Mouse (Mus musculus) heart, embryonic 14.5 days (tissue): Measurements from ENCODE around the gene Zfp282. TPM values are rescaled to one million over a fixed set of nuclear protein-coding genes. Genes with fewer than 3 reads are reported as not detected.

Experiments used
- ATAC-seq: fragments of 200-750 bp; cut with Nextera tagmentation; 2 replicates; pipeline ENCODE4 v1.8.0; 2017; ENCODE audit warnings: low read depth, moderate TSS enrichment; ENCODE audit not compliant: insufficient number of reproducible peaks, insufficient read depth, low FRiP score
- H3K27ac ChIP-seq, 2 experiments: fragments of 200-500 bp in 1 of 2; fragments of 300-500 bp in 1 of 2; sonication (generic) in 1 of 2; replicated peaks in 1 of 2; 2 replicates each; pipeline ENCODE4 v1.5.1; 2012 to 2014; ENCODE audit warnings: low read depth in 2 of 2, low read length in 2 of 2, control low read depth in 1 of 2, mild to moderate bottlenecking in 1 of 2, mixed read lengths in 1 of 2; ENCODE audit not compliant: control insufficient read depth in 1 of 2, insufficient read depth in 1 of 2
- H3K27me3 ChIP-seq: fragments of 300-500 bp; sonication (generic); 2 replicates; pipeline ENCODE4 v1.6.1; 2014; ENCODE audit warnings: mild to moderate bottlenecking, low read length, control low read depth; ENCODE audit not compliant: control insufficient read depth, insufficient read depth
- H3K36me3 ChIP-seq: fragments of 300-500 bp; sonication (generic); 2 replicates; pipeline ENCODE4 v1.6.1; 2014; ENCODE audit warnings: mild to moderate bottlenecking, control low read depth, low read length, mixed read lengths; ENCODE audit not compliant: control insufficient read depth, insufficient read depth
- H3K4me1 ChIP-seq, 2 experiments: fragments of 200-500 bp in 1 of 2; fragments of 300-500 bp in 1 of 2; sonication (generic) in 1 of 2; 2 replicates each; pipeline ENCODE4 v1.6.1; 2012 to 2014; ENCODE audit warnings: low read length in 2 of 2, control low read depth in 1 of 2, mixed read lengths in 1 of 2; ENCODE audit not compliant: control insufficient read depth in 2 of 2, insufficient read depth in 2 of 2
- H3K4me2 ChIP-seq: fragments of 300-500 bp; sonication (generic); 2 replicates; pipeline ENCODE4 v1.6.1; 2014; ENCODE audit warnings: mild to moderate bottlenecking, low read length
- H3K4me3 ChIP-seq, 2 experiments: fragments of 200-500 bp in 1 of 2; fragments of 300-500 bp in 1 of 2; sonication (generic) in 1 of 2; 2 replicates each; pipeline ENCODE4 v1.5.1; 2012 to 2014; ENCODE audit warnings: low read length in 2 of 2, mild to moderate bottlenecking in 2 of 2, control low read depth in 1 of 2, low read depth in 1 of 2, moderate library complexity in 1 of 2; ENCODE audit not compliant: control insufficient read depth in 1 of 2, insufficient read depth in 1 of 2
- H3K9ac ChIP-seq: fragments of 300-500 bp; sonication (generic); 2 replicates; pipeline ENCODE4 v1.6.1; 2014; ENCODE audit warnings: mild to moderate bottlenecking, low read length
- H3K9me3 ChIP-seq: fragments of 300-500 bp; sonication (generic); 2 replicates; pipeline ENCODE4 v1.6.1; 2016; ENCODE audit warnings: low read length, control low read depth; ENCODE audit not compliant: control insufficient read depth
- WGBS: fragments of 180-500 bp; shearing (Covaris S2); extraction: QIAGEN DNeasy Blood & Tissue Kit; methylation state at CpG from one replicate; pipeline ENCODE4 v1.1.7; 2014; 5-methylcytosine and 5-hydroxymethylcytosine counted together
- polyA plus RNA-seq: library from polyadenylated mRNA; unstranded; fragments of >200 nt; fragmentation: Nextera tagmentation; extraction: Ambion mirVana; gene quantifications from 2 replicates; pipeline ENCODE4 v1.2.1, GENCODE M21; 2014

The Zfp282 gene
- polyA plus RNA-seq, 1 experiment from 2014 or later: 6.0 TPM

- H3K9ac ChIP-seq: peak overlapping the region; percentile 89
- peak overlapping the region; percentile 76 to 97 for H3K4me3 ChIP-seq
- H3K27me3 ChIP-seq: no peaks in the 10 kb centered on the region
- ATAC-seq: peak; percentile 89
- WGBS: under 1% methylated on average over 67 of the region's 71 CpGs
- H3K36me3 ChIP-seq: peaks cover 25% of the 10 kb centered on the region
- H3K4me2 ChIP-seq: peak overlapping the region; percentile 76
- H3K27ac ChIP-seq: peak overlapping the region; percentile 92 to 97
- H3K9me3 ChIP-seq: no peaks in the 10 kb centered on the region
- H3K4me1 ChIP-seq: peaks cover 6 to 15% of the 10 kb centered on the region in 2 experiments
Measured at GRCm38 (mm10) chr6:47877461-47878132, 593 bp downstream of the Zfp282 start.

GRCm38 (mm10) chr6:47878133-47878514 lies 1.1 kb downstream of the Zfp282 start:
- H3K4me2 ChIP-seq: peak overlapping the region; percentile 76
- H3K27me3 ChIP-seq: no peaks in the 10 kb centered on the region
- WGBS: 3% methylated on average over 11 of the region's 11 CpGs
- peak overlapping the region; percentile 60 to 92 for H3K27ac ChIP-seq
- H3K36me3 ChIP-seq: peaks cover 31% of the 10 kb centered on the region
- no peaks in the 10 kb centered on the region for H3K9me3 ChIP-seq
- H3K9ac ChIP-seq: peak overlapping the region; percentile 89
- peak overlapping the region; percentile 76 to 97 for H3K4me3 ChIP-seq
- peaks cover 6 to 15% of the 10 kb centered on the region in 2 experiments for H3K4me1 ChIP-seq
- no peak for ATAC-seq

GRCm38 (mm10) chr6:47878593-47878992 lies 1.6 kb downstream of the Zfp282 start:
- Histone ChIP-seq H3K4me2 (peak overlapping the region; percentile 76), H3K9ac (peak overlapping the region; percentile 89), H3K27ac (peak overlapping the region in 1 of 2 experiments; percentile 92; a peak in 1 of 4 replicates), H3K9me3 (no peaks in the 10 kb centered on the region), H3K27me3 (no peaks in the 10 kb centered on the region), H3K4me1 (peaks cover 6 to 15% of the 10 kb centered on the region in 2 experiments), H3K4me3 (peak overlapping the region; percentile 76 to 97), H3K36me3 (peaks cover 35% of the 10 kb centered on the region)
- WGBS: 47% methylated on average over 3 of the region's 3 CpGs
- no peak for ATAC-seq

GRCm38 (mm10) chr6:47879049-47879716 lies 2.2 kb downstream of the Zfp282 start:
- H3K4me3 ChIP-seq: peak overlapping the region in 1 of 2 experiments; percentile 76; a peak in 2 of 4 replicates
- H3K9me3 ChIP-seq: no peaks in the 10 kb centered on the region
- H3K4me2 ChIP-seq: peak overlapping the region; percentile 76
- peak overlapping the region; percentile 89 for H3K9ac ChIP-seq
- H3K36me3 ChIP-seq: peaks cover 41% of the 10 kb centered on the region
- H3K27ac ChIP-seq: no peak overlapping the region
- no peaks in the 10 kb centered on the region for H3K27me3 ChIP-seq
- peaks cover 6 to 15% of the 10 kb centered on the region in 2 experiments for H3K4me1 ChIP-seq
- 62% methylated on average over 4 of the region's 4 CpGs for WGBS
- no peak for ATAC-seq

- peaks cover 49% of the 10 kb centered on the region for H3K36me3 ChIP-seq
- no peak overlapping the region for H3K9ac ChIP-seq
- no peaks in the 10 kb centered on the region for H3K9me3 ChIP-seq
- H3K27me3 ChIP-seq: no peaks in the 10 kb centered on the region
- no peak overlapping the region for H3K4me3 ChIP-seq
- no peak overlapping the region for H3K27ac ChIP-seq
- WGBS: 96% methylated on average over 10 of the region's 10 CpGs
- no peak overlapping the region for H3K4me2 ChIP-seq
- peaks cover 6 to 15% of the 10 kb centered on the region in 2 experiments for H3K4me1 ChIP-seq
- no peak for ATAC-seq
Measured at GRCm38 (mm10) chr6:47880166-47880565, 3.2 kb downstream of the Zfp282 start.

- Histone ChIP-seq H3K27me3 (no peaks in the 10 kb centered on the region), H3K36me3 (peaks cover 76% of the 10 kb centered on the region), H3K4me3 (no peak overlapping the region), H3K27ac (no peak overlapping the region), H3K4me2 (no peak overlapping the region), H3K9ac (no peak overlapping the region), H3K9me3 (no peaks in the 10 kb centered on the region), H3K4me1 (no peaks in the 10 kb centered on the region)
- 86% methylated on average over 8 of the region's 8 CpGs for WGBS
- no peak for ATAC-seq
Measured at GRCm38 (mm10) chr6:47888812-47889383, 11.9 kb downstream of the Zfp282 start.

GRCm38 (mm10) chr6:47899416-47899815 lies 22.4 kb downstream of the Zfp282 start:
- no peak for ATAC-seq
- H3K4me3 ChIP-seq: no peak overlapping the region
- no peaks in the 10 kb centered on the region; the same call in 1 of the 2 replicates for H3K27me3 ChIP-seq
- peaks cover 68% of the 10 kb centered on the region for H3K36me3 ChIP-seq
- no peak overlapping the region for H3K27ac ChIP-seq
- H3K4me2 ChIP-seq: no peak overlapping the region
- 89% methylated on average over 6 of the region's 6 CpGs for WGBS
- no peaks in the 10 kb centered on the region for H3K9me3 ChIP-seq
- H3K4me1 ChIP-seq: no peaks in the 10 kb centered on the region
- no peak overlapping the region for H3K9ac ChIP-seq
